Mouse (Mus musculus): ENCODE measurements at regions not wholly inside any gene's neighbourhood (a gene's known extent, or its start where the extent isn't known, plus 50 kb on each side); places are given as distances from the start of the nearest gene placed in this dataset.

DNA sequence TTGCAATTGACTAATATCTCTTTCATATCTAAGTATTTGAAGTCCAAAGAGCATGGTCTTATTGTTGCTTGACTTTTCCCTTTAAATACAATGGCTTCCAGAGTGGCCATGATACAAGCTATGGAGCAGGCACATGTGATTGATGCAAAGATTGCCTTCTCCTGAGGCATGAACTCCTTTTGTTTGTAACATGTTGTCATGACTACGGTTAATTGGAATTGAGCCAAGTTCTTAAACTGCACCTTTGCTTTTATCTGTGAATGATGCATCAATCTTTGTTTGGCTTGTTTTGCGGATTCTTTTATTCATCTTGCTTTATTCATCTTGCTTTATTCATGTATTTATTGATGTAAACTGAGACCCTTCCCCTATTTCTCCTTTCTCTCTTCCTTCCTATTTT is 711.8 kb downstream of the Trib2 start:
- TF ChIP-seq POLR2A (IDR thresholded peaks at IDR 0.05; ENCODE audit: borderline replicate concordance, control insufficient read depth, low read depth, low read length) (no peak), CTCF (IDR thresholded peaks at IDR 0.05; ENCODE audit: control insufficient read depth, insufficient read depth, low read length) (no peak)
